Mouse (Mus musculus): ENCODE measurements at regions not wholly inside any gene's neighbourhood (a gene's known extent, or its start where the extent isn't known, plus 50 kb on each side); places are given as distances from the start of the nearest gene placed in this dataset.

GRCm38 (mm10) chr11:37480236-37480635 lies 244.5 kb upstream of the Tenm2 start:
- H3K4me3 ChIP-seq (ENCODE audit: low read depth, low read length) = no peak overlapping the region
- H3K4me1 ChIP-seq (ENCODE audit: control insufficient read depth, insufficient read depth) = no peaks in the 10 kb centered on the region; the same call in 1 of the 2 replicates
- DNase-seq (ENCODE audit: low spot score) (no peak), ATAC-seq (ENCODE audit: insufficient read depth, low read depth) (no peak)
- no peak overlapping the region for H3K27ac ChIP-seq (ENCODE audit: low read depth)
- H3K4me2 ChIP-seq (ENCODE audit: low read depth, low read length) = no peak overlapping the region
- TF ChIP-seq EP300 (IDR thresholded peaks at IDR 0.05; ENCODE audit: low read depth) = no peak
- no peak for TF ChIP-seq CTCF (IDR thresholded peaks at IDR 0.05; ENCODE audit: low read depth)
- no peaks in the 10 kb centered on the region for H3K36me3 ChIP-seq (replicated peaks; ENCODE audit: control insufficient read depth, insufficient read depth, low read length)
- no peaks in the 10 kb centered on the region for H3K9me3 ChIP-seq (replicated peaks; ENCODE audit: control insufficient read depth, low read length)
- H3K27me3 ChIP-seq (ENCODE audit: control insufficient read depth, insufficient read depth, low read length) = no peaks in the 10 kb centered on the region
- H3K9ac ChIP-seq (replicated peaks; ENCODE audit: low read depth, low read length) = no peak overlapping the region
- WGBS = 31% methylated on average over 3 of the region's 3 CpGs

- DNase-seq (ENCODE audit: low spot score) = no peak
- H3K9ac ChIP-seq (replicated peaks; ENCODE audit: low read depth, low read length) = no peak overlapping the region
- H3K9me3 ChIP-seq (replicated peaks; ENCODE audit: control insufficient read depth, low read length) = no peaks in the 10 kb centered on the region
- no peaks in the 10 kb centered on the region for H3K27me3 ChIP-seq (ENCODE audit: control insufficient read depth, insufficient read depth, low read length)
- no peak overlapping the region for H3K4me2 ChIP-seq (ENCODE audit: low read depth, low read length)
- no peak for TF ChIP-seq CTCF (IDR thresholded peaks at IDR 0.05; ENCODE audit: low read depth)
- no peak for TF ChIP-seq EP300 (IDR thresholded peaks at IDR 0.05; ENCODE audit: low read depth)
- H3K4me1 ChIP-seq (ENCODE audit: control insufficient read depth, insufficient read depth) = no peaks in the 10 kb centered on the region; the same call in 1 of the 2 replicates
- no peak overlapping the region for H3K4me3 ChIP-seq (ENCODE audit: low read depth, low read length)
- no peak overlapping the region for H3K27ac ChIP-seq (ENCODE audit: low read depth)
- 83% methylated on average over 6 of the region's 6 CpGs for WGBS
- H3K36me3 ChIP-seq (replicated peaks; ENCODE audit: control insufficient read depth, insufficient read depth, low read length) = no peaks in the 10 kb centered on the region
- ATAC-seq (ENCODE audit: insufficient read depth, low read depth) = no peak
These were observed 243.3 kb upstream of the Tenm2 start for GRCm38 (mm10) chr11:37478970-37479482.

- Histone ChIP-seq H3K9ac (replicated peaks; ENCODE audit: low read depth, low read length) (no peak overlapping the region), H3K4me1 (ENCODE audit: control insufficient read depth, insufficient read depth) (no peaks in the 10 kb centered on the region; the same call in 1 of the 2 replicates), H3K36me3 (replicated peaks; ENCODE audit: control insufficient read depth, insufficient read depth, low read length) (no peaks in the 10 kb centered on the region), H3K4me3 (ENCODE audit: low read depth, low read length) (no peak overlapping the region), H3K4me2 (ENCODE audit: low read depth, low read length) (no peak overlapping the region), H3K9me3 (replicated peaks; ENCODE audit: control insufficient read depth, low read length) (no peaks in the 10 kb centered on the region), H3K27ac (ENCODE audit: low read depth) (no peak overlapping the region), H3K27me3 (ENCODE audit: control insufficient read depth, insufficient read depth, low read length) (no peaks in the 10 kb centered on the region)
- ATAC-seq (ENCODE audit: insufficient read depth, low read depth) = no peak
- DNase-seq (ENCODE audit: low spot score) = no peak
- 27% methylated on average over 6 of the region's 6 CpGs for WGBS
- TF ChIP-seq CTCF (IDR thresholded peaks at IDR 0.05; ENCODE audit: low read depth) (no peak), EP300 (IDR thresholded peaks at IDR 0.05; ENCODE audit: low read depth) (no peak)
These were observed 238.3 kb upstream of the Tenm2 start for GRCm38 (mm10) chr11:37474068-37474467.

- no peak overlapping the region for H3K4me3 ChIP-seq (ENCODE audit: low read depth, low read length)
- no peak overlapping the region for H3K27ac ChIP-seq (ENCODE audit: low read depth)
- H3K9me3 ChIP-seq (replicated peaks; ENCODE audit: control insufficient read depth, low read length) = no peaks in the 10 kb centered on the region
- no peaks in the 10 kb centered on the region for H3K27me3 ChIP-seq (ENCODE audit: control insufficient read depth, insufficient read depth, low read length)
- H3K4me2 ChIP-seq (ENCODE audit: low read depth, low read length) = no peak overlapping the region
- no peaks in the 10 kb centered on the region for H3K36me3 ChIP-seq (replicated peaks; ENCODE audit: control insufficient read depth, insufficient read depth, low read length)
- TF ChIP-seq EP300 (IDR thresholded peaks at IDR 0.05; ENCODE audit: low read depth) (no peak), CTCF (IDR thresholded peaks at IDR 0.05; ENCODE audit: low read depth) (no peak)
- no peak for DNase-seq (ENCODE audit: low spot score)
- WGBS = 83% methylated on average over 9 of the region's 9 CpGs
- H3K4me1 ChIP-seq (ENCODE audit: control insufficient read depth, insufficient read depth) = no peaks in the 10 kb centered on the region
- H3K9ac ChIP-seq (replicated peaks; ENCODE audit: low read depth, low read length) = no peak overlapping the region
- no peak for ATAC-seq (ENCODE audit: insufficient read depth, low read depth)
These were observed 228.1 kb upstream of the Tenm2 start for GRCm38 (mm10) chr11:37463658-37464420.

- WGBS = 70% methylated on average over 4 of the region's 4 CpGs
- no peak for ATAC-seq (ENCODE audit: insufficient read depth, low read depth)
- no peak overlapping the region for H3K27ac ChIP-seq (ENCODE audit: low read depth)
- no peaks in the 10 kb centered on the region for H3K9me3 ChIP-seq (replicated peaks; ENCODE audit: control insufficient read depth, low read length)
- H3K4me2 ChIP-seq (ENCODE audit: low read depth, low read length) = no peak overlapping the region
- no peak for TF ChIP-seq CTCF (IDR thresholded peaks at IDR 0.05; ENCODE audit: low read depth)
- no peak for TF ChIP-seq EP300 (IDR thresholded peaks at IDR 0.05; ENCODE audit: low read depth)
- DNase-seq (ENCODE audit: low spot score) = no peak
- no peak overlapping the region for H3K4me3 ChIP-seq (ENCODE audit: low read depth, low read length)
- no peaks in the 10 kb centered on the region for H3K4me1 ChIP-seq (ENCODE audit: control insufficient read depth, insufficient read depth)
- H3K27me3 ChIP-seq (ENCODE audit: control insufficient read depth, insufficient read depth, low read length) = no peaks in the 10 kb centered on the region
- no peaks in the 10 kb centered on the region for H3K36me3 ChIP-seq (replicated peaks; ENCODE audit: control insufficient read depth, insufficient read depth, low read length)
- no peak overlapping the region for H3K9ac ChIP-seq (replicated peaks; ENCODE audit: low read depth, low read length)
These were observed 226.6 kb upstream of the Tenm2 start for GRCm38 (mm10) chr11:37462375-37462774.

GRCm38 (mm10) chr11:37447361-37447760 lies 211.6 kb upstream of the Tenm2 start:
- Histone ChIP-seq H3K4me2 (ENCODE audit: low read depth, low read length) (no peak overlapping the region), H3K27ac (ENCODE audit: low read depth) (no peak overlapping the region), H3K9ac (replicated peaks; ENCODE audit: low read depth, low read length) (no peak overlapping the region), H3K4me3 (ENCODE audit: low read depth, low read length) (no peak overlapping the region), H3K36me3 (replicated peaks; ENCODE audit: control insufficient read depth, insufficient read depth, low read length) (no peaks in the 10 kb centered on the region), H3K27me3 (ENCODE audit: control insufficient read depth, insufficient read depth, low read length) (no peaks in the 10 kb centered on the region), H3K4me1 (ENCODE audit: control insufficient read depth, insufficient read depth) (no peaks in the 10 kb centered on the region), H3K9me3 (replicated peaks; ENCODE audit: control insufficient read depth, low read length) (no peaks in the 10 kb centered on the region)
- DNase-seq (ENCODE audit: low spot score) (no peak), ATAC-seq (ENCODE audit: insufficient read depth, low read depth) (no peak)
- TF ChIP-seq EP300 (IDR thresholded peaks at IDR 0.05; ENCODE audit: low read depth) (no peak), CTCF (IDR thresholded peaks at IDR 0.05; ENCODE audit: low read depth) (no peak)
